Mouse (Mus musculus) lung, embryonic 15.5 days (tissue): Measurements from ENCODE around the gene Rsph9. TPM values are rescaled to one million over a fixed set of nuclear protein-coding genes. Genes with fewer than 3 reads are reported as not detected.

ENCODE experiments used
- ATAC-seq: fragments of 200-750 bp; cut with Nextera tagmentation; 2 replicates; pipeline ENCODE4 v1.8.0; 2017; ENCODE audit warnings: moderate number of reproducible peaks, borderline replicate concordance; ENCODE audit not compliant: low FRiP score, low TSS enrichment; ENCODE audit errors: extremely low read depth
- H3K27ac ChIP-seq: fragments of 300-500 bp; sonication (generic); 2 replicates; pipeline ENCODE4 v1.5.1; 2015; ENCODE audit warnings: moderate library complexity, mild to moderate bottlenecking, inconsistent platforms
- H3K27me3 ChIP-seq: fragments of 300-500 bp; sonication (generic); 2 replicates; pipeline ENCODE4 v1.6.1; 2015; ENCODE audit warnings: inconsistent platforms
- H3K36me3 ChIP-seq: fragments of 300-500 bp; sonication (generic); 2 replicates; pipeline ENCODE4 v1.6.1; 2015; ENCODE audit warnings: inconsistent platforms
- H3K4me1 ChIP-seq: fragments of 300-500 bp; sonication (generic); 2 replicates; pipeline ENCODE4 v1.6.1; 2015; ENCODE audit warnings: inconsistent platforms
- H3K4me2 ChIP-seq: fragments of 300-500 bp; sonication (generic); 2 replicates; pipeline ENCODE4 v1.6.1; 2015; ENCODE audit warnings: inconsistent platforms, mild to moderate bottlenecking, moderate library complexity
- H3K4me3 ChIP-seq: fragments of 300-500 bp; sonication (generic); 2 replicates; pipeline ENCODE4 v1.5.1; 2015; ENCODE audit warnings: mild to moderate bottlenecking, inconsistent platforms
- H3K9ac ChIP-seq: fragments of 300-500 bp; sonication (generic); 2 replicates; pipeline ENCODE4 v1.6.1; 2015; ENCODE audit warnings: inconsistent platforms
- H3K9me3 ChIP-seq: fragments of 300-500 bp; sonication (generic); 2 replicates; pipeline ENCODE4 v1.6.1; 2016; ENCODE audit warnings: inconsistent platforms
- WGBS: fragments of 180-500 bp; shearing (Covaris S2); methylation state at CpG from one replicate; pipeline ENCODE4 v1.1.7; 2015; 5-methylcytosine and 5-hydroxymethylcytosine counted together
- polyA plus RNA-seq: library from polyadenylated mRNA; unstranded; fragments of >200 nt; fragmentation: Nextera tagmentation; extraction: Ambion mirVana; gene quantifications from 2 replicates; pipeline ENCODE4 v1.2.1, GENCODE M21; 2015

Rsph9 gene
- polyA plus RNA-seq, 1 experiment from 2014 or later: 19.4 TPM

- peak overlapping the region; percentile 17; the same call in 1 of the 2 replicates for H3K4me3 ChIP-seq
- 36% methylated on average over 7 of the region's 7 CpGs for WGBS
Measured at GRCm38 (mm10) chr17:46074398-46075115, 69.5 kb downstream of the Rsph9 start.

GRCm38 (mm10) chr17:46073730-46074301 is 70.2 kb downstream of the Rsph9 start:
- H3K4me3 ChIP-seq: peak overlapping the region; percentile 17; the same call in 1 of the 2 replicates
- H3K36me3 ChIP-seq: no peaks in the 10 kb centered on the region
- H3K27me3 ChIP-seq: no peaks in the 10 kb centered on the region
- no peaks in the 10 kb centered on the region for H3K9me3 ChIP-seq
- H3K9ac ChIP-seq: peak overlapping the region; percentile 6; the same call in 1 of the 2 replicates
- peak overlapping the region; percentile 58 for H3K4me2 ChIP-seq
- peak overlapping the region; percentile 78 for H3K27ac ChIP-seq
- 11% methylated on average over 23 of the region's 23 CpGs for WGBS
- peaks cover 24% of the 10 kb centered on the region for H3K4me1 ChIP-seq
- peak; percentile 81 for ATAC-seq

More at GRCm38 (mm10) chr17:46074398-46075115, 69.5 kb downstream of the Rsph9 start:
- Histone ChIP-seq H3K4me2 (peak overlapping the region; percentile 58), H3K9ac (0 out of 2 replicates have a peak overlapping the region, but pooled peaks have one; percentile 6), H3K36me3 (no peaks in the 10 kb centered on the region), H3K9me3 (no peaks in the 10 kb centered on the region), H3K27ac (peak overlapping the region; percentile 78), H3K27me3 (no peaks in the 10 kb centered on the region), H3K4me1 (peaks cover 24% of the 10 kb centered on the region)
- ATAC-seq: no peak

Other genes with a start within 250 kb of the Rsph9 start
- gene Vegfa, start 111.8 kb downstream of the Rsph9 start, polyA plus RNA-seq: 5.1 and 6.2 TPM in 2 replicates
- 143 TPM in 2 replicates for gene Mrps18a, start 33.2 kb downstream of the Rsph9 start, polyA plus RNA-seq
- gene Mad2l1bp, start 9.3 kb upstream of the Rsph9 start, polyA plus RNA-seq: 50.3 and 51.8 TPM in 2 replicates
- 40.5 and 50.9 TPM in 2 replicates for gene Gtpbp2, start 16.8 kb upstream of the Rsph9 start, polyA plus RNA-seq
- gene Polh, start 58.4 kb upstream of the Rsph9 start, polyA plus RNA-seq: 21.4 and 21.9 TPM in 2 replicates
- 34.6 and 35.5 TPM in 2 replicates for gene Xpo5, start 58.6 kb upstream of the Rsph9 start, polyA plus RNA-seq
- 84.6 and 92.4 TPM in 2 replicates for gene Polr1c, start 103.8 kb upstream of the Rsph9 start, polyA plus RNA-seq
- gene Yipf3, start 103.9 kb upstream of the Rsph9 start, polyA plus RNA-seq: 102 and 118 TPM in 2 replicates
- gene Lrrc73, start 109.3 kb upstream of the Rsph9 start, polyA plus RNA-seq: 0.66 and 0.79 TPM in 2 replicates
- 36.2 and 37.5 TPM in 2 replicates for gene Tjap1, start 138.8 kb upstream of the Rsph9 start, polyA plus RNA-seq
- gene Dlk2, start 153.2 kb upstream of the Rsph9 start, polyA plus RNA-seq: 0.93 and 1.7 TPM in 2 replicates
- 3.9 and 5.3 TPM in 2 replicates for gene Abcc10, start 184.1 kb upstream of the Rsph9 start, polyA plus RNA-seq
- gene Zfp318, start 239.5 kb upstream of the Rsph9 start, polyA plus RNA-seq: 8.9 and 9.8 TPM in 2 replicates